22 mouse cellular contexts compared by ENCODE assay signal in genomic region chr7:38219526-38219925, GRCm38 (mm10).
"Had no signal": no experiment of that assay in that cellular context is flagged by ENCODE, and none has a peak within 500 bp of the region (broad histone marks: within the 10 kb centered on the region; RNA-seq: fewer than 3 reads in every experiment).

No protein-coding gene starts in this region.

- H3K4me3 ChIP-seq: kidney, embryonic 15.5 days; limb, embryonic 10.5 days; limb, embryonic 13.5 days; liver, embryonic 12.5 days; liver, embryonic 15.5 days; lung, embryonic 15.5 days; megakaryocyte, embryonic 14.5 days; midbrain, embryonic 10.5 days; midbrain, embryonic 13.5 days; myocyte; neural tube, embryonic 13.5 days; stomach, embryonic 15.5 days had no signal

- H3K27ac ChIP-seq: kidney, embryonic 15.5 days; limb, embryonic 10.5 days; limb, embryonic 13.5 days; liver, embryonic 12.5 days; liver, embryonic 15.5 days; lung, embryonic 15.5 days; midbrain, embryonic 10.5 days; midbrain, embryonic 13.5 days; neural tube, embryonic 13.5 days; stomach, embryonic 15.5 days had no signal

- DNase-seq: kidney, postnatal 10 days; kidney, postnatal 36 days; layer of hippocampus, adult 9-11 months; liver; lung, adult 18-20 months; lung, postnatal 36 days; retina, postnatal 1 day; right cerebral cortex, postnatal 25 days; spleen, adult 18-20 months; thymus, postnatal 25 days had no signal
